ENCODE assay signal across 7 mouse cellular contexts in the genomic region with DNA sequence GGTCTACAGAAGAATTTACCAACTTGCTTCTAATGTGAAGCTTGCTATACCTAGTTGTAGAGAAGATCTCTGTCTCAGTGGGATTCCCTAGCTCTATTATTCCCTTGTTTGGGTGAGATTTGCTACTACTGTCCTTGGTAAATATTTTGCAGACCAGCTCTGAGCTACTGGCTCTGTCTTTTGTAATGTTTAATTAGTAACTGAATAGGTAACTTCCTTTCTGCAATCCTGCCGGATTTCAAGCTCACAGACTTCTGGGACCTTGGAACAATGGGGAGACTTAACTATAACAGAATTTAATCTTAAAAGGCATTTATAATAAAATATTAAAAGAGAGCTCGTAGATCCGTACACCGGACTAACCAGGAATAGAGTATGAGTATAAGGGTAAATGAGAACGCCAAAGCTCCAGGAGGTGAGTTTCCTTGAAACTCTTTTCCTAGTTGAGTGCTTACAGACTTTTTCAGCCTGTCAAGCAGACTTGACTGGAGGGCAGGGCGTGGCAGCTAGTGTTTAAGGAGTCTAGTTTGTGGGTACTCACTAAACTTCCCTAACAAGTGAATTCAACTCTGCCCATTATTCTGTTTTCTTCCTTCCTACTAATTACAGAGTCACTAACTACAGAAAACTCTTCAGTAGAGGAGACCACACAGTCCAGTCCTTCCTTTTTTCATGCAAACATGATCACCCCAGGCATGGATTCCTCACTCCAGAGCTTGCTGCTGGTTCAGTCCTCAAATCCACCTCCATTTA. TPM values are rescaled to one million over a fixed set of nuclear protein-coding genes. Genes with fewer than 3 reads are reported as not detected.
A peak's percentile ranks its signal among the peaks of the same experiment; 100 is the strongest.
DNase-seq lines count a peak whose midpoint lies in the region; ATAC-seq and TF ChIP-seq lines count a peak whose summit lies in the region.
"Not testable (repeated sequence)": the region's sequence is repeated elsewhere in the genome, so short reads cannot be mapped to it uniquely, and the experiment has no call there.

No protein-coding gene starts in this region.

- not testable (repeated sequence) for TF ChIP-seq CTCF in ES-Bruce4 (IDR thresholded peaks at IDR 0.05; ENCODE audit: low read depth, low read length); kidney, postnatal 0 days (IDR thresholded peaks at IDR 0.05; ENCODE audit: low read depth)

- H3K4me1 ChIP-seq in ES-Bruce4 (ENCODE audit: control insufficient read depth, insufficient read depth, low read length); kidney, postnatal 0 days (replicated peaks; ENCODE audit: insufficient read depth, low read length): not testable (repeated sequence)

- TF ChIP-seq POLR2A in ES-Bruce4 (IDR thresholded peaks at IDR 0.05; ENCODE audit: insufficient read depth, low read length) = not testable (repeated sequence)

- not testable (repeated sequence) for H3K4me2 ChIP-seq in kidney, postnatal 0 days (ENCODE audit: low read length)

- H3K9me3 ChIP-seq in ES-Bruce4 (replicated peaks; ENCODE audit: control insufficient read depth, insufficient read depth, low read length, poor library complexity, severe bottlenecking); kidney, postnatal 0 days (replicated peaks; ENCODE audit: low read length): not testable (repeated sequence)

- ATAC-seq in kidney, postnatal 0 days (replicated peaks; ENCODE audit: low FRiP score, low read depth) = 0 out of 2 replicates have a peak, but pooled peaks have one; percentile 15

- not testable (repeated sequence) for H3K36me3 ChIP-seq in ES-Bruce4 (ENCODE audit: control insufficient read depth, insufficient read depth, low read length, poor library complexity, severe bottlenecking); kidney, postnatal 0 days (ENCODE audit: insufficient read depth, low read length)

- H3K9ac ChIP-seq in ES-Bruce4 (ENCODE audit: low read depth, poor library complexity, severe bottlenecking); kidney, postnatal 0 days (ENCODE audit: low read depth, low read length): not testable (repeated sequence)

- peak overlapping the region; percentile 92 for H3K27ac ChIP-seq in ES-Bruce4 (ENCODE audit: insufficient read depth, low read length)
- peak overlapping the region; percentile 68; the same call in 1 of the 2 replicates for H3K27ac ChIP-seq in kidney, postnatal 0 days

- peak; percentile 93 for DNase-seq in R1 (ENCODE audit: low read depth, low spot score)
- DNase-seq in kidney, adult 11 months = peak; percentile 11
- DNase-seq in kidney, adult 9 months = peak; percentile 72
- not testable (repeated sequence) for DNase-seq in kidney, postnatal 0 days (ENCODE audit: low spot score)
- peak; percentile 24 to 34 for DNase-seq in kidney, postnatal 36 days
- peak; percentile 15 for DNase-seq in lung, postnatal 25 days (ENCODE audit: low spot score)

- WGBS in kidney, postnatal 0 days = 40% methylated on average over 6 of the region's 6 CpGs

- H3K4me3 ChIP-seq in ES-Bruce4 (ENCODE audit: low read depth, low read length); kidney, postnatal 0 days (replicated peaks; ENCODE audit: low read depth, low read length): not testable (repeated sequence)

- TF ChIP-seq EP300 in ES-Bruce4 (IDR thresholded peaks at IDR 0.05; ENCODE audit: insufficient read depth, low read depth, low read length) = 0 out of 2 replicates have a peak, but pooled peaks have one; percentile 41

- not testable (repeated sequence) for H3K27me3 ChIP-seq in ES-Bruce4 (ENCODE audit: control insufficient read depth, insufficient read depth, low read length, poor library complexity, severe bottlenecking); kidney, postnatal 0 days (ENCODE audit: insufficient read depth, low read length)

RNA-seq across cellular contexts. Expression of a gene that starts 41.7 kb away (rescaled TPM):
- 0.12 TPM in 1 of 2 replicates, not detected in the other for polyA plus RNA-seq in ES-Bruce4 (2011; ENCODE audit: insufficient read depth, insufficient read length, low read depth, missing spikeins)
- 7.7 and 7.9 TPM in 2 replicates for polyA plus RNA-seq in kidney, postnatal 0 days (2015; fragmentation: Nextera tagmentation; extraction: Ambion mirVana)
